Mouse (Mus musculus) Patski (cell line): ENCODE measurements at regions not wholly inside any gene's neighbourhood (a gene's known extent, or its start where the extent isn't known, plus 50 kb on each side); places are given as distances from the start of the nearest gene placed in this dataset.

Experiments
- ATAC-seq: fragments of 100-300 bp; one replicate; pipeline ENCODE4 v1.8.0; 2021
- CTCF ChIA-PET: fragments of 350-600 bp; sonication (Branson Sonifier 250); formaldehyde crosslinking; loops from one replicate; lab custom pipeline; 2022; ENCODE audit warnings: inconsistent platforms; lab: Charles Lee
- POLR2A ChIA-PET: fragments of 350-600 bp; sonication (Branson Sonifier 250); formaldehyde crosslinking; loops from one replicate; lab custom pipeline; 2022; ENCODE audit warnings: antibody characterized with exemption, inconsistent platforms; lab: Charles Lee
- DNase-seq: peaks from one replicate; pipeline ENCODE4 v3.0.0-alpha.2; 2011; ENCODE audit warnings: low read depth, low spot score
- H3K27me3 ChIP-seq: fragments of 371-371 bp; one replicate; pipeline ENCODE4 v1.5.1; 2021
- CTCF ChIP-seq: fragments of 100-300 bp; IDR thresholded peaks from one replicate; pipeline ENCODE4 v1.5.1; 2021
- in situ Hi-C: fragments of 300-500 bp; cut with MboI; formaldehyde crosslinking; loops from 3 replicates; pipeline ENCODE4 v1.11.1; 2018; ENCODE audit warnings: low pct_unique_long_range_greater_than_20kb, mixed read lengths

GRCm38 (mm10) chr3:140645785-140646388 is 566.3 kb downstream of the Pdha2 start:
- no peaks in the 10 kb centered on the region for H3K27me3 ChIP-seq
- CTCF ChIA-PET = no interaction called here
- ATAC-seq (no peak), DNase-seq (no peak)
- no peak for TF ChIP-seq CTCF
- POLR2A ChIA-PET = no interaction called here
- in situ Hi-C loops = no loop called here

GRCm38 (mm10) chr3:140619885-140620284 is 592.3 kb downstream of the Pdha2 start:
- DNase-seq = no peak
- no peak for TF ChIP-seq CTCF
- H3K27me3 ChIP-seq = no peaks in the 10 kb centered on the region
- ChIA-PET CTCF (interaction anchor here (1.3 kb wide), 1 partner anchor 41 kb away, joined by 3 read pairs; no protein-coding TSS in a partner anchor), POLR2A (no interaction called here)
- ATAC-seq = no peak
- in situ Hi-C loops = no loop called here
